Mouse (Mus musculus): ENCODE results near the gene Iqch. TPM values are rescaled to one million over a fixed set of nuclear protein-coding genes. Genes with fewer than 3 reads are reported as not detected.

The Iqch gene
- polyA plus RNA-seq (2015; fragmentation: Nextera tagmentation; extraction: Ambion mirVana) = 0.17 TPM in 1 of 2 replicates, not detected in the other

GRCm38 (mm10) chr9:63602043-63602939 is at the start of gene Iqch, which contains the start of gene Aagab:
Gene Iqch, minus strand, starts transcription at chr9:63602493.
Gene Aagab, plus strand, starts transcription at chr9:63602660.

GRCm38 (mm10) chr9:63398611-63399462 is 203.5 kb downstream of the Iqch start, which contains the start of gene 2300009A05Rik:
Gene 2300009A05Rik, minus strand, starts transcription at chr9:63399246.

GRCm38 (mm10) chr9:63377270-63378142 is 224.8 kb downstream of the Iqch start, which contains the start of gene Map2k5:
Gene Map2k5, minus strand, starts transcription at chr9:63377902.

Other genes starting within 250 kb of the Iqch start
- gene Map2k5, start 224.6 kb downstream of the Iqch start, polyA plus RNA-seq (2015; fragmentation: Nextera tagmentation; extraction: Ambion mirVana) = 19.0 and 19.7 TPM in 2 replicates
- gene 2300009A05Rik, start 203.2 kb downstream of the Iqch start, polyA plus RNA-seq (2015; fragmentation: Nextera tagmentation; extraction: Ambion mirVana) = 63.0 and 66.6 TPM in 2 replicates
- gene Aagab, start 167 bp upstream of the Iqch start, polyA plus RNA-seq (2015; fragmentation: Nextera tagmentation; extraction: Ambion mirVana) = 9.1 and 12.6 TPM in 2 replicates
- gene Smad3, start 155.5 kb upstream of the Iqch start, polyA plus RNA-seq (2015; fragmentation: Nextera tagmentation; extraction: Ambion mirVana) = 6.6 and 6.9 TPM in 2 replicates

Data from skeletal muscle tissue, postnatal 0 days (tissue).